Mouse (Mus musculus) embryonic fibroblast, embryonic 13.5 days (primary cell): Measurements from ENCODE around the gene Caml.

ENCODE experiments used
- CTCF ChIP-seq: IDR thresholded peaks from 2 replicates; pipeline ENCODE4 v1.5.1; 2011; ENCODE audit warnings: mild to moderate bottlenecking, control low read depth, low read length, moderate library complexity, borderline replicate concordance; ENCODE audit not compliant: insufficient read depth
- POLR2A ChIP-seq: IDR thresholded peaks from 2 replicates; pipeline ENCODE4 v1.6.1; 2011; ENCODE audit warnings: low read depth, mild to moderate bottlenecking, control low read depth, low read length, moderate library complexity

- no peak for TF ChIP-seq CTCF
- no peak for TF ChIP-seq POLR2A
These were observed 28.2 kb downstream of the Caml start for GRCm38 (mm10) chr13:55650980-55651379.
